Mouse (Mus musculus) liver, embryonic 11.5 days (tissue): ENCODE data around the gene Gm42957. TPM values are rescaled to one million over a fixed set of nuclear protein-coding genes. Genes with fewer than 3 reads are reported as not detected.

Experiments used
- polyA plus RNA-seq: library from polyadenylated mRNA; unstranded; fragments of >200 nt; fragmentation: Nextera tagmentation; extraction: Ambion mirVana; gene quantifications from 2 replicates; pipeline ENCODE4 v1.2.1, GENCODE M21; 2014

The Gm42957 gene
- polyA plus RNA-seq, 1 experiment from 2014 or later = 0.14 TPM

Other genes with a start within 250 kb of the Gm42957 start
- not detected in 2 replicates for gene BC107364, start 183.2 kb upstream of the Gm42957 start, polyA plus RNA-seq
- 0.19 and 0.32 TPM in 2 replicates for gene Hfe2, start 110.3 kb upstream of the Gm42957 start, polyA plus RNA-seq
- 41.1 and 44.0 TPM in 2 replicates for gene Txnip, start 77.5 kb upstream of the Gm42957 start, polyA plus RNA-seq
- gene Gm16253, start 58.5 kb upstream of the Gm42957 start, polyA plus RNA-seq = 0.49 and 1.0 TPM in 2 replicates
- 18.6 and 21.5 TPM in 2 replicates for gene Polr3gl, start 41.3 kb upstream of the Gm42957 start, polyA plus RNA-seq
- gene Ankrd34a, start 38.8 kb upstream of the Gm42957 start, polyA plus RNA-seq = 0.71 and 1.1 TPM in 2 replicates
- 2.6 and 3.1 TPM in 2 replicates for gene Lix1l, start 34.3 kb upstream of the Gm42957 start, polyA plus RNA-seq
- 176 and 196 TPM in 2 replicates for gene Rbm8a, start 5.5 kb upstream of the Gm42957 start, polyA plus RNA-seq
- 29.0 and 36.7 TPM in 2 replicates for gene Pex11b, start 98 bp upstream of the Gm42957 start, polyA plus RNA-seq
- 0.57 and 0.77 TPM in 2 replicates for gene Itga10, start 10.1 kb downstream of the Gm42957 start, polyA plus RNA-seq
- 0.32 and 0.40 TPM in 2 replicates for gene Ankrd35, start 34.7 kb downstream of the Gm42957 start, polyA plus RNA-seq
- gene Pias3, start 60.9 kb downstream of the Gm42957 start, polyA plus RNA-seq = 19.6 and 21.1 TPM in 2 replicates
- gene Nudt17, start 73.1 kb downstream of the Gm42957 start, polyA plus RNA-seq = 2.4 and 2.5 TPM in 2 replicates
- gene Polr3c, start 92.2 kb downstream of the Gm42957 start, polyA plus RNA-seq = 41.4 and 44.1 TPM in 2 replicates
- gene Rnf115, start 92.2 kb downstream of the Gm42957 start, polyA plus RNA-seq = 49.6 and 51.5 TPM in 2 replicates
- gene Pdzk1, start 193.8 kb downstream of the Gm42957 start, polyA plus RNA-seq = 5.4 and 6.0 TPM in 2 replicates
- 0.12 and 0.19 TPM in 2 replicates for gene Cd160, start 193.9 kb downstream of the Gm42957 start, polyA plus RNA-seq